ENCODE assay signal across 18 mouse cellular contexts in the genomic region with DNA sequence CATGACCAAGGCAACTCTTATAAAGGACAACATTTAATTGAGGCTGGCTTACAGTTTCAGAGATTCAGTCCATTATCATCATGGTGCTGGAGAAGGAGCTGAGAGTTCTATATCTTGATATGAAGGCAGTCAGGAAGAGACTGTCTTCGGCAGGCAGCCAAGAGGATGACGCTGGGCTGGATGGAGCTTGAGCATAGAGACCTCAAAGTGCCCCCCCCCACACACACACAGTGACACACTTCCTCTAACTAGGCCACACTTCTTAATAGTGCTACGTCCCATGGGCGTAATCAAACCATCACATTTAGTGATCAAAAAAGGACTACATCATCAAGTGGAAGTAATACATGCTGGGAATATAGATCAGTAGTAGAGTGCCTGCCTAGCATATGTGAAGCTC. TPM values are rescaled to one million over a fixed set of nuclear protein-coding genes. Genes with fewer than 3 reads are reported as not detected.
DNase-seq lines count a peak whose midpoint lies in the region; TF ChIP-seq lines count a peak whose summit lies in the region.
"Had no signal": no experiment of that assay in that cellular context is flagged by ENCODE, and none has a peak within 500 bp of the region (broad histone marks: within the 10 kb centered on the region; RNA-seq: fewer than 3 reads in every experiment).

No protein-coding gene starts in this region.

- H3K9ac ChIP-seq in MEL (ENCODE audit: control insufficient read depth, low read depth, low read length, poor library complexity, severe bottlenecking), result no peak overlapping the region

- no peak for TF ChIP-seq POLR2A in MEL (IDR thresholded peaks at IDR 0.05; ENCODE audit: control insufficient read depth in 1 of 2, insufficient read depth in 1 of 2, low read depth in 1 of 2, low read length in 2 of 2, poor library complexity in 1 of 2)

- H3K4me3 ChIP-seq in MEL (ENCODE audit: control insufficient read depth in 1 of 2, insufficient read depth in 1 of 2, low read depth in 2 of 2, low read length in 2 of 2), result no peak overlapping the region

- H3K9me3 ChIP-seq in MEL (replicated peaks; ENCODE audit: insufficient read depth, low read length), result no peaks in the 10 kb centered on the region

- TF ChIP-seq RAD21 in MEL (IDR thresholded peaks at IDR 0.05; ENCODE audit: low read depth, low read length), result no peak

- H3K36me3 ChIP-seq in MEL (ENCODE audit: control insufficient read depth in 1 of 2, insufficient read depth in 2 of 2, low read length in 2 of 2), result no peaks in the 10 kb centered on the region; a peak in 1 of 4 replicates
- H3K36me3 ChIP-seq: G1E had no signal

- no peak overlapping the region for H3K27ac ChIP-seq in MEL (ENCODE audit: control insufficient read depth, low read depth, low read length)

- no peaks in the 10 kb centered on the region for H3K27me3 ChIP-seq in MEL (ENCODE audit: control insufficient read depth in 1 of 2, insufficient read depth in 2 of 2, low read length in 2 of 2)
- H3K27me3 ChIP-seq: CH12.LX had no signal

- peaks cover 0 to 4% of the 10 kb centered on the region in 2 experiments; a peak in 1 of 4 replicates for H3K4me1 ChIP-seq in MEL (ENCODE audit: control insufficient read depth in 1 of 2, insufficient read depth in 2 of 2, low read length in 2 of 2)

- no peak for TF ChIP-seq EP300 in MEL (IDR thresholded peaks at IDR 0.05; ENCODE audit: low read depth in 1 of 2, low read length in 2 of 2)

- DNase-seq in 416B (ENCODE audit: low read depth) (peak; percentile 68), MEL (ENCODE audit: low read depth, low spot score) (peak; percentile 62)
- DNase-seq in spleen, adult 18-20 months, result no peak
- DNase-seq in right cerebral cortex, postnatal 36 days (ENCODE audit: low spot score in 2 of 2), result no peak
- DNase-seq: adrenal gland, adult 2 months; adrenal gland, adult 8-10 months; adrenal gland, postnatal 10 days; adrenal gland, postnatal 14 days; adrenal gland, postnatal 25 days; adrenal gland, postnatal 36 days; B cell, adult 2 months; cerebellum, adult 11 months; cerebellum, adult 11-12 months; cerebellum, adult 18-20 months; cerebellum, adult 2 months; cerebellum, adult 8-10 months had no signal

- no peak for TF ChIP-seq CTCF in MEL (IDR thresholded peaks at IDR 0.05 in 2 of 3, conservative IDR thresholded peaks at IDR 0.05 in 1 of 3; ENCODE audit: control insufficient read depth in 1 of 3, insufficient read depth in 1 of 3, low read depth in 2 of 3, low read length in 3 of 3, poor library complexity in 1 of 3, severe bottlenecking in 1 of 3)

- H3K79me2 ChIP-seq in MEL (ENCODE audit: control insufficient read depth, insufficient read depth, low read length, poor library complexity), result no peaks in the 10 kb centered on the region

TF ChIP-seq in MEL, 35 proteins besides CTCF, POLR2A, EP300 and RAD21:
- TF ChIP-seq HCFC1 (IDR thresholded peaks at IDR 0.05; ENCODE audit: low read depth, low read length), result no peak
- TF ChIP-seq GATA1 (IDR thresholded peaks at IDR 0.05; ENCODE audit: low read depth, low read length), result no peak
- no peak for TF ChIP-seq ZKSCAN1 (IDR thresholded peaks at IDR 0.05; ENCODE audit: low read depth, low read length)
- TF ChIP-seq TAL1 (IDR thresholded peaks at IDR 0.05; ENCODE audit: low read length), result no peak
- TF ChIP-seq MYC (IDR thresholded peaks at IDR 0.05; ENCODE audit: low read depth, low read length), result no peak
- no peak for TF ChIP-seq MAX (IDR thresholded peaks at IDR 0.05; ENCODE audit: low read length)
- TF ChIP-seq CHD1 (IDR thresholded peaks at IDR 0.05; ENCODE audit: low read depth, low read length), result no peak
- TF ChIP-seq POLR2AphosphoS2 (IDR thresholded peaks at IDR 0.05; ENCODE audit: low read length), result no peak
- no peak for TF ChIP-seq MAZ (IDR thresholded peaks at IDR 0.05; ENCODE audit: low read depth, low read length)
- TF ChIP-seq SMC3 (IDR thresholded peaks at IDR 0.05; ENCODE audit: low read depth, low read length), result no peak
- no peak for TF ChIP-seq NRF1 (IDR thresholded peaks at IDR 0.05; ENCODE audit: insufficient read depth, low read depth, low read length, poor library complexity, severe bottlenecking)
- no peak for TF ChIP-seq NELFE (IDR thresholded peaks at IDR 0.05; ENCODE audit: low read depth, low read length)
- TF ChIP-seq MXI1 (IDR thresholded peaks at IDR 0.05; ENCODE audit: low read depth, low read length), result no peak
- TF ChIP-seq USF1 (IDR thresholded peaks at IDR 0.05; ENCODE audit: low read depth, low read length), result no peak
- TF ChIP-seq MYB (IDR thresholded peaks at IDR 0.05; ENCODE audit: low read depth, low read length), result no peak
- TF ChIP-seq MEF2A (IDR thresholded peaks at IDR 0.05; ENCODE audit: extremely low read depth, insufficient replicate concordance, low read depth, low read length, poor library complexity, severe bottlenecking), result no peak
- no peak for TF ChIP-seq GABPA (IDR thresholded peaks at IDR 0.05; ENCODE audit: low read depth, low read length)
- TF ChIP-seq RCOR1 (IDR thresholded peaks at IDR 0.05; ENCODE audit: low read depth, low read length), result no peak
- no peak for TF ChIP-seq POLR2AphosphoS5 (IDR thresholded peaks at IDR 0.05; ENCODE audit: borderline replicate concordance, low read depth, low read length)
- TF ChIP-seq UBTF (IDR thresholded peaks at IDR 0.05; ENCODE audit: borderline replicate concordance, insufficient read depth, low read depth, low read length), result no peak

RNA-seq across cellular contexts. Expression of gene Zfp688, which starts 13.3 kb away (rescaled TPM):
- 8.6 and 11.1 TPM in 2 replicates for total RNA-seq in MEL (2012; rRNA removed)
- 10 to 100 TPM in 1 of 2 experiments, not detected in 1; 18.1 TPM for polyA plus RNA-seq in MEL (2012; ENCODE audit: insufficient read depth in 1 of 2, insufficient read length in 2 of 2, low read depth in 1 of 2, low replicate concordance in 2 of 2, missing spikeins in 1 of 2)

RNA-seq across cellular contexts. Expression of gene Zfp689, which starts 13.8 kb away (rescaled TPM):
- total RNA-seq in MEL (2012; rRNA removed), result 4.0 and 4.9 TPM in 2 replicates
- 1 to 10 TPM in 1 of 2 experiments, not detected in 1; 7.2 TPM for polyA plus RNA-seq in MEL (2012; ENCODE audit: insufficient read depth in 1 of 2, insufficient read length in 2 of 2, low read depth in 1 of 2, low replicate concordance in 2 of 2, missing spikeins in 1 of 2)

RNA-seq across cellular contexts. Expression of gene Prr14, which starts 24.2 kb away (rescaled TPM):
- total RNA-seq in MEL (2012; rRNA removed), result 10.8 and 11.7 TPM in 2 replicates
- polyA plus RNA-seq in MEL (2012; ENCODE audit: insufficient read depth in 1 of 2, insufficient read length in 2 of 2, low read depth in 1 of 2, low replicate concordance in 2 of 2, missing spikeins in 1 of 2), result 10 to 100 TPM in 1 of 2 experiments, not detected in 1; 45.9 TPM

RNA-seq across cellular contexts. Expression of gene Zfp764, which starts 28.6 kb away (rescaled TPM):
- 3.7 and 4.1 TPM in 2 replicates for total RNA-seq in MEL (2012; rRNA removed)
- 1 to 10 TPM in 1 of 2 experiments, not detected in 1; 3.1 TPM for polyA plus RNA-seq in MEL (2012; ENCODE audit: insufficient read depth in 1 of 2, insufficient read length in 2 of 2, low read depth in 1 of 2, low replicate concordance in 2 of 2, missing spikeins in 1 of 2)

RNA-seq across cellular contexts. Expression of gene E430018J23Rik, which starts 41.8 kb away (rescaled TPM):
- 2.3 and 2.5 TPM in 2 replicates for total RNA-seq in MEL (2012; rRNA removed)
- polyA plus RNA-seq in MEL (2012; ENCODE audit: insufficient read depth in 1 of 2, insufficient read length in 2 of 2, low read depth in 1 of 2, low replicate concordance in 2 of 2, missing spikeins in 1 of 2), result 1 to 10 TPM in 1 of 2 experiments, not detected in 1; 2.1 TPM

Comparison
In these comparisons a context has a peak if more than half of its experiments do, and no peak if none do; other contexts are left out.
1. DNase-seq: peak in 416B (single experiment) and MEL (single experiment); none in spleen, adult 18-20 months (0 of 2) and right cerebral cortex, postnatal 36 days (0 of 2).